Mouse (Mus musculus): ENCODE measurements at regions not wholly inside any gene's neighbourhood (a gene's known extent, or its start where the extent isn't known, plus 50 kb on each side); places are given as distances from the start of the nearest gene placed in this dataset.
"Not testable (repeated sequence)": the region's sequence is repeated elsewhere in the genome, so short reads cannot be mapped to it uniquely, and the experiment has no call there.

DNA sequence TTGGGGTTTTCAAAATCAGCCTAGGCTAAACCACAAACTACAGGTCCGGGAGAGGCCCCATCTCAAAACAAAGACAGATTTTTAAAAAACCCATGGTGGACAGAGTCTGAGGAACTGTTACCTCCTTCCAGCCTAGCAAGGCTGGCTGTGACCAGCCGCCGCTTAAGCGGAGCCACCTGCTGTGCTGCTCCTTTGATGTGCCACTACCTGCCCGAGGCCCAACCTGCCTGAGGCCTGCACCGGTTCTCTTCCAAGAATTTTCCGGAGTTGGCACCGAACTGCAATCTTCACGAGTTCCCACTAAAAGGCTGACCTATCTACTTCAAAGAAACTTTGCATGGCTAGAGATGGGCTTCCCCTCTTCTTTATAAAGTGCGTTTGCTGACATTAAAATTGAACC is 97.6 kb downstream of the Dusp6 start:
- TF ChIP-seq CTCF (IDR thresholded peaks at IDR 0.05; ENCODE audit: low read depth, low read length); POLR2AphosphoS5 (IDR thresholded peaks at IDR 0.05; ENCODE audit: insufficient replicate concordance, low read depth, low read length): not testable (repeated sequence)
